Mouse (Mus musculus): ENCODE results near the gene Kifc1.
A peak's percentile ranks its signal among the peaks of the same experiment; 100 is the strongest.

The Kifc1 gene

DNA sequence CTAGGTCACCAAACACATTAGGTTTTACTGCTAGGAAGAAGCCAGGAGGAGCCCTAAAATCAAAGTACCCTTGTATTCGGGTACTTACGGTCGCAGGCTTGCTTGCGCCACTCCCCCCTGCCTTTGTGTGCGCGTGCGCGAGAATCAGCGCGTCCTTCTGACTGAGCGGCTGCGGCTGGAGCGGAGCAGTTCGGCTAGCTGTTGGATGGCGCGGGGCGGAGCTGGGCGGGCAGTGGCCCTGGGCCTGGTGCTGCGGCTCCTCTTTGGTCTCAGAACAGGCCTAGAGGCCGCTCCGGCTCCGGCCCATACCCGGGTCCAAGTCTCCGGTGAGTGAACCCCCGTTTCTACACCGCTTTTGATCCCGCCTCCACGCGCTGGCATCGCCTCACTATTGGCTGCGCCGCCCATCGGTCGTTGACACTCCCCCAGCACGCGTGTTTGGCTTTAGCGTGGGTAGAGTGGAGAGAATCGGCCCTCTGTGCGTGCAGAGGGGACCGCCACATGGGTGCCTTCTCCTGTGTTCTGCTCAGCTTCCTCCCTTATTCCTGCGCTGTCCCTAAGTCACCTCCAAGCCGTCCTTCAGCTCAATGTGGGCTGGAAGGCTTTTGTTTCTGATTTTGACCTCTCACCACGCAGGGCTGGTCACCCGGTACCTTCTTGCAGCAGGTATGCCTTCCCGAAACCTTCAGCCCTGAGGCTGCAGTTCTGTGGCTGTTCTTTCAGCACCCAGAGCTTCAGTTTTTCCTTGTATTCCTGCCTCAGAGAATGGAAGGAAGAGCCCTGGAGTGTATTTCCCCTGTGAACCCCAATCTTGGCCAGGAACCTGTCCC, 47.3 kb downstream of the Kifc1 start, which contains the start of gene Cd320:
Cd320 (plus strand) TSS at position 126 of the 830 bp plus-strand sequence.
- peak; percentile 92 for DNase-seq (ENCODE audit: low read depth)

DNA sequence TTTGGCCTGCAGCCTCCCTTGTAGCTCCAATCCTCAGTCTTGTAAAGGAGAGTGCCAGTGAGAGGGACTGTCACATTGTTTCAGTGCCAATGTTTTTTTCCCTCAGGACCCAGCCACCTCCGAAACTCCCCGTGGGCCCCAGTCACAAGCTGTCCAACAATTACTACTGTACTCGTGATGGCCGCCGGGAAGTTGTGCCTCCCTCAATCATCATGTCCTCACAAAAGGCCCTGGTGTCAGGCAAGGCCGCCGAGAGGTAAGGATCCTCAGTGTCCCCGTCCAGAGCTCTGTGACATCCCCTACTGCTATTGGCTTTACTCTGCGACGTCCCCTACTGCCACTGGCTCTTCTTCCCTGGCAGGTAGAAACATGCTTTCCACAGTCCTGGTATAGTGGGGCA, 60.9 kb downstream of the Kifc1 start:
- DNase-seq (ENCODE audit: low read depth), result no peak

DNA sequence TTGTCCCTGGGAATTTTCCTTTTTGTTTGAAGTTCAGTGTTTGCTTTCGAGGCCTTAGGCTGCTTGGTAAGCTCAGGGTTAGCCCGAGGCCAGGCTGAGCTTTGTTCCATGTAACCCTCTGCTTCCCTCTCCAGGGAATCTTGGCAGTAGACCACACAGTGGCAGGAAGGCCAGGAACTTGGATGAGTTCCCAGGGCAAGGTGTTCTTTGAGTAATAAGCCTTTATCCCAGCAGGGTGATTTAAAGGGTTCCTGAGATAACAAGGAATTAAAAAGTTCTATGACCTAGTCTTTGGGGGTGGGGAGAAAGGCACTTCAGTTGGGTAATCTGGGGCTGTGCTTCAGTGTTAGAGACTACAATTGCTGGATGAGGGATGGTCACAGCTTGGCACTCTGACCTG, 61.6 kb downstream of the Kifc1 start:
- DNase-seq (ENCODE audit: low read depth), result no peak

DNA sequence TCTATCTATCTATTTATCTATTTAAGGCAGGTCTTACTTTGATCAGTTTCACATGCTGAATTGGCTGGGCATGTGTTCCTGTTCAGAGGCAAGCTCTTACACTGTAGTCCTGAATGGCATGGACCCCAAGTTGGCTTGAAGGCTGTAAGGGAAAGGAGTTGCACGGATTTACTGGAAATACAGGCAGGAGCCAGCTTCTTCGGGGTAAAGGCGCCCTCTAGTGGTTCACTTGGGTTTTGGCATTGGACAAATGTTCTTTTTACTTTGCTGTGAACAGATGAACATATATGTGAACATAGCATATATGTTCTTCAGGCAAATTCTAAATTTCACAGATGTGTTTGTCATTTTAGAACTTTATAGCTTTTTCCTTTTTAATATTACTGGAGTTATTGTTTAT, 63.6 kb downstream of the Kifc1 start:
- DNase-seq (ENCODE audit: low read depth), result peak; percentile 86

Data from 416B (cell line).